Comparison of ENCODE assay signal across 9 mouse cellular contexts in genomic region chr4:57433941-57434704, GRCm38 (mm10). TPM values are rescaled to one million over a fixed set of nuclear protein-coding genes. Genes with fewer than 3 reads are reported as not detected.
DNase-seq lines count a peak whose midpoint lies in the region; ATAC-seq lines count a peak whose summit lies in the region.
"Had no signal": no experiment of that assay in that cellular context is flagged by ENCODE, and none has a peak within 500 bp of the region (broad histone marks: within the 10 kb centered on the region; RNA-seq: fewer than 3 reads in every experiment).

Gene Palm2, plus strand, starts transcription at chr4:57434247.

- H3K36me3 ChIP-seq in forebrain, embryonic 13.5 days (ENCODE audit: poor library complexity, severe bottlenecking) = no peaks in the 10 kb centered on the region
- no peaks in the 10 kb centered on the region for H3K36me3 ChIP-seq in heart, embryonic 16.5 days (ENCODE audit: control insufficient read depth, insufficient read depth)
- no peaks in the 10 kb centered on the region for H3K36me3 ChIP-seq in liver, embryonic 15.5 days (replicated peaks)
- H3K36me3 ChIP-seq: G1E had no signal

- no peaks in the 10 kb centered on the region for H3K9me3 ChIP-seq in forebrain, embryonic 13.5 days (replicated peaks)
- no peaks in the 10 kb centered on the region for H3K9me3 ChIP-seq in heart, embryonic 16.5 days (replicated peaks; ENCODE audit: control insufficient read depth, low read length)
- no peaks in the 10 kb centered on the region for H3K9me3 ChIP-seq in liver, embryonic 15.5 days (replicated peaks)

- no peak within 1 kb of the TSS for H3K27ac ChIP-seq in brown adipose tissue, adult 24 weeks (replicated peaks; ENCODE audit: low read depth, low read length)
- H3K27ac ChIP-seq in forebrain, embryonic 13.5 days = peak within 1 kb of the TSS; percentile 48
- no peak within 1 kb of the TSS for H3K27ac ChIP-seq in heart, embryonic 16.5 days (ENCODE audit: low read length)
- H3K27ac ChIP-seq in liver, embryonic 15.5 days (replicated peaks) = no peak within 1 kb of the TSS

- H3K4me1 ChIP-seq in brown adipose tissue, adult 24 weeks (ENCODE audit: control insufficient read depth, insufficient read depth, insufficient read length, low read length) = no peaks in the 10 kb centered on the region; the same call in 1 of the 2 replicates
- peaks cover 16% of the 10 kb centered on the region for H3K4me1 ChIP-seq in forebrain, embryonic 13.5 days
- H3K4me1 ChIP-seq in heart, embryonic 16.5 days (ENCODE audit: control insufficient read depth, insufficient read depth, low read length) = peaks cover 10% of the 10 kb centered on the region
- H3K4me1 ChIP-seq in liver, embryonic 15.5 days (replicated peaks) = no peaks in the 10 kb centered on the region

- ATAC-seq in forebrain, embryonic 13.5 days = peak; percentile 88
- ATAC-seq in heart, embryonic 16.5 days (replicated peaks; ENCODE audit: extremely low read depth, insufficient read depth, low FRiP score) = peak; percentile 79
- ATAC-seq in liver, embryonic 15.5 days (ENCODE audit: insufficient read depth) = no peak

- under 1% methylated on average over 67 of the region's 67 CpGs for WGBS in forebrain, embryonic 13.5 days
- WGBS in heart, embryonic 16.5 days = under 1% methylated on average over 65 of the region's 67 CpGs
- 1% methylated on average over 67 of the region's 67 CpGs for WGBS in liver, embryonic 15.5 days (ENCODE audit: insufficient replicate concordance)

- DNase-seq in A20 (ENCODE audit: low read depth, low spot score) = peak; percentile 32
- DNase-seq in kidney, postnatal 36 days = peak; percentile 34 to 66
- peak; percentile 51 for DNase-seq in ovary, adult 18-20 months (ENCODE audit: low spot score)
- peak; percentile 63 for DNase-seq in thymus, postnatal 25 days

- H3K27me3 ChIP-seq in forebrain, embryonic 13.5 days = peaks cover 30% of the 10 kb centered on the region
- H3K27me3 ChIP-seq in heart, embryonic 16.5 days (ENCODE audit: control insufficient read depth, insufficient read depth, low read length) = peaks cover 37% of the 10 kb centered on the region
- peaks cover 48% of the 10 kb centered on the region for H3K27me3 ChIP-seq in liver, embryonic 15.5 days

- peak within 1 kb of the TSS; percentile 97 for H3K4me2 ChIP-seq in forebrain, embryonic 13.5 days
- H3K4me2 ChIP-seq in heart, embryonic 16.5 days (ENCODE audit: low read depth, low read length) = peak within 1 kb of the TSS; percentile 91
- H3K4me2 ChIP-seq in liver, embryonic 15.5 days = peak within 1 kb of the TSS; percentile 53

- peak within 1 kb of the TSS; percentile 44 for H3K4me3 ChIP-seq in brown adipose tissue, adult 24 weeks (ENCODE audit: insufficient read depth, low read depth, low read length)
- peak within 1 kb of the TSS; percentile 69 for H3K4me3 ChIP-seq in forebrain, embryonic 13.5 days
- peak within 1 kb of the TSS; percentile 58 for H3K4me3 ChIP-seq in heart, embryonic 16.5 days (ENCODE audit: low read length)
- peak within 1 kb of the TSS; percentile 33 for H3K4me3 ChIP-seq in liver, embryonic 15.5 days (replicated peaks)

- peak within 1 kb of the TSS; percentile 76 for H3K9ac ChIP-seq in forebrain, embryonic 13.5 days
- H3K9ac ChIP-seq in heart, embryonic 16.5 days (ENCODE audit: low read length) = peak within 1 kb of the TSS; percentile 63
- no peak within 1 kb of the TSS for H3K9ac ChIP-seq in liver, embryonic 15.5 days

RNA-seq across cellular contexts. Expression of gene Palm2, which starts in this region (rescaled TPM):
- 11.2 and 17.0 TPM in 2 replicates for polyA plus RNA-seq in brown adipose tissue, adult 24 weeks (2012; ENCODE audit: insufficient read depth, insufficient read length, missing spikeins)
- polyA plus RNA-seq in forebrain, embryonic 13.5 days (2015; fragmentation: Nextera tagmentation; extraction: Ambion mirVana) = 1.3 and 1.9 TPM in 2 replicates
- polyA plus RNA-seq in heart, embryonic 16.5 days (2015; fragmentation: Nextera tagmentation; extraction: Ambion mirVana) = 11.8 and 14.3 TPM in 2 replicates
- polyA plus RNA-seq in liver, embryonic 15.5 days (2015; fragmentation: Nextera tagmentation; extraction: Ambion mirVana) = 0.16 and 0.46 TPM in 2 replicates
- polyA plus RNA-seq: G1E had no signal
